Mouse (Mus musculus) liver, embryonic 11.5 days (tissue): ENCODE measurements around the gene Lrrc49. TPM values are rescaled to one million over a fixed set of nuclear protein-coding genes. Genes with fewer than 3 reads are reported as not detected.

Experiments used
- ATAC-seq: fragments of 200-750 bp; cut with Nextera tagmentation; replicated peaks from 2 replicates; pipeline ENCODE4 v1.8.0; 2017; ENCODE audit warnings: moderate number of reproducible peaks, mild to moderate bottlenecking, moderate TSS enrichment, moderate library complexity; ENCODE audit not compliant: low FRiP score
- DNase-seq: peaks from one replicate; pipeline ENCODE4 v3.0.0-alpha.2; 2017; ENCODE audit warnings: low spot score
- H3K27ac ChIP-seq: fragments of 300-500 bp; sonication (generic); 2 replicates; pipeline ENCODE4 v1.5.1; 2014; ENCODE audit warnings: mild to moderate bottlenecking, low read depth, low read length, control low read depth
- H3K27me3 ChIP-seq: fragments of 300-500 bp; sonication (generic); replicated peaks from 2 replicates; pipeline ENCODE4 v1.6.1; 2014; ENCODE audit warnings: low read length, mixed read lengths; ENCODE audit not compliant: control insufficient read depth, insufficient read depth
- H3K36me3 ChIP-seq: fragments of 300-500 bp; sonication (generic); 2 replicates; pipeline ENCODE4 v1.6.1; 2014; ENCODE audit warnings: mild to moderate bottlenecking, low read length, moderate library complexity, mixed read lengths; ENCODE audit not compliant: control insufficient read depth, insufficient read depth
- H3K4me1 ChIP-seq: fragments of 300-500 bp; sonication (generic); replicated peaks from 2 replicates; pipeline ENCODE4 v1.6.1; 2014; ENCODE audit warnings: low read length, mixed read lengths; ENCODE audit not compliant: control insufficient read depth, insufficient read depth
- H3K4me2 ChIP-seq: fragments of 300-500 bp; sonication (generic); 2 replicates; pipeline ENCODE4 v1.6.1; 2014; ENCODE audit warnings: mild to moderate bottlenecking, control low read depth, moderate library complexity
- H3K4me3 ChIP-seq: fragments of 300-500 bp; sonication (generic); 2 replicates; pipeline ENCODE4 v1.5.1; 2014; ENCODE audit warnings: low read depth, low read length, control low read depth
- H3K9ac ChIP-seq: fragments of 300-500 bp; sonication (generic); 2 replicates; pipeline ENCODE4 v1.6.1; 2014; ENCODE audit warnings: low read depth, low read length, control low read depth
- H3K9me3 ChIP-seq: fragments of 300-500 bp; sonication (generic); 2 replicates; pipeline ENCODE4 v1.6.1; 2016; ENCODE audit warnings: low read length, inconsistent platforms, mixed read lengths; ENCODE audit not compliant: control insufficient read depth
- WGBS: fragments of 180-500 bp; shearing (Covaris S2); extraction: QIAGEN DNeasy Blood & Tissue Kit; methylation state at CpG from one replicate; pipeline ENCODE4 v1.1.7; 2014; 5-methylcytosine and 5-hydroxymethylcytosine counted together
- polyA plus RNA-seq: library from polyadenylated mRNA; unstranded; fragments of >200 nt; fragmentation: Nextera tagmentation; extraction: Ambion mirVana; gene quantifications from 2 replicates; pipeline ENCODE4 v1.2.1, GENCODE M21; 2014

The Lrrc49 gene
- polyA plus RNA-seq, 1 experiment from 2014 or later: 4.3 TPM

DNA sequence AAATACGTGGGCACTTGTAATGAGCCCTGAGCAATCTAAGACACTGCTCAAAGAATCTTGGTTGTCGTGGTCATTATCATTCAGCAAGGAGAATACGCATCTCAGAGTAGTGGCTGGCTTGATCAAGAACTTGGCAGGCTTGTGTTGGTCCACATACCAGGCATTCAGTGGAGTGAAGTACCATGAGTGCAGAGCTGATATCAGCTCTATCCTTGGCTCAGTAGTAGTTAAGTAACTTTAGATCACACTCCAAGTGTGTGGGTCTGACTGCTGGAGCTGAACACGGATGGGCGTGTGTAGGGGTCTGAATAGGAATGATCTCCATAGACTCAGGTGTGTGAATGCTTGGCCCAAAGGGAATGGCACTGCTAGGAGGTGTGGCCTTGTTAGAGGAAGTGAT is 102.8 kb downstream of the Lrrc49 start:
- Histone ChIP-seq H3K4me1 (no peaks in the 10 kb centered on the region), H3K27me3 (no peaks in the 10 kb centered on the region), H3K4me3 (no peak overlapping the region), H3K9me3 (no peaks in the 10 kb centered on the region), H3K27ac (no peak overlapping the region), H3K4me2 (no peak overlapping the region), H3K9ac (no peak overlapping the region), H3K36me3 (no peaks in the 10 kb centered on the region)
- ATAC-seq: no peak
- DNase-seq: no peak
- whole genome bisulfite sequencing: 82% methylated on average over 5 of the region's 5 CpGs

DNA sequence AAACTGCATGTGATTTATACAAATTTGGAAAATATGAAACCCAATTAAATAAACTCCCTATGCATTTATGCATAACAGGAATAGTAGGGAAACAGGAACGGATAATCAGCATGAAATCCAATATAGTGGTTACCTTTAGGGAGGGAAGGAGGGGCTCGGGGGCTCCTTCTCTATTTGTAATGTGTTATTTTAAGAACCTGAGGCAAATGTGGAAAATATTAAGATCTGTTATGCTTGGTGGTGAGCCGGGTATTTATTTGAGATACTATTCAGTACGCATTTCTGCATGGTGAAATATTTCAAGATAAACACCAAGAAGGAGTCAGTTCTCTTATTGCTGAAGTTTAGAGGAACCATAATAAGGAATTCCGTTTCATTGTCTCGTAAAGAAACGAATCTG is 105.4 kb downstream of the Lrrc49 start:
- 77% methylated on average over 7 of the region's 7 CpGs for WGBS
- Histone ChIP-seq H3K4me1 (no peaks in the 10 kb centered on the region), H3K9ac (no peak overlapping the region), H3K9me3 (no peaks in the 10 kb centered on the region), H3K27me3 (no peaks in the 10 kb centered on the region), H3K4me3 (no peak overlapping the region), H3K36me3 (no peaks in the 10 kb centered on the region), H3K27ac (no peak overlapping the region), H3K4me2 (no peak overlapping the region)
- DNase-seq: no peak
- no peak for ATAC-seq

DNA sequence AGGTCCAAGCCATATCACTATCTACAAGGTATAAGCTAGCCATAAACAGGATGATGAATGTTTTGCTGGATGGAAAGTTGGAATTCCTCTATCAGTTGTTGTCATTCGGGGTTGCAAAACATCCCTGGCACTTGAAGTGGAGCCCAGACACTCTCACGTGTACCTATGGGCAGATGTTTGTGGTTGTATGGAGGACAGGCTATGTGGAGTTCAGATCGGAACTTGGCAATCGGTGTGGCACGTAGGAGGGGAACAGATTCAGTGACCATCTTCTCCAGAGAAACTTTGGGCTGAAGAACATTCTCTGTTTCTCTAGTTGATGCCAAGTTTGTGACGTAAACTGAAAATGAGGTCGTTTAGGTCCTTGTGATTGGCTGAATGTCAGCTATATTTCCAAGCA is 114.9 kb downstream of the Lrrc49 start:
- Histone ChIP-seq H3K27me3 (no peaks in the 10 kb centered on the region), H3K9ac (no peak overlapping the region), H3K9me3 (no peaks in the 10 kb centered on the region), H3K27ac (no peak overlapping the region), H3K4me1 (no peaks in the 10 kb centered on the region), H3K36me3 (no peaks in the 10 kb centered on the region), H3K4me3 (no peak overlapping the region), H3K4me2 (no peak overlapping the region)
- WGBS: 86% methylated on average over 7 of the region's 7 CpGs
- no peak for DNase-seq
- no peak for ATAC-seq

DNA sequence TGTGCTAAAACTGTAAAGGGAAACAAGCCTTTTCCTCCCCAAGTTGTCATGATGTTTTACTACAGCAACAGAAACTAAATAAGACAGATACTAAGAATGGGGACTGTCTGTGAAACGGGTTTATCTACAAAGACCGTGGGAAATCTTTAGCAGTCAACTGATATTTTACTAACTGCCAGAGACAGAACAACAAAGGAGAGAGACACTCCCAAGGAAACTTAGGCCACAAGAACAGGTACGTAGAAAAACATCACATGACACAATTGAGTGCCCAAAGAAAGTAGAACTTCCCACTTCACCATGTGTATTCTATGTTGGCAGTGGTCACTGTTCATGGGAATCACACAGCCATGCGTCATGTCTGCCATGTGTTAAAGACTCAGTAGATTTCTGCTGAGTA is 116.2 kb downstream of the Lrrc49 start:
- no peak for DNase-seq
- Histone ChIP-seq H3K4me3 (no peak overlapping the region), H3K9me3 (no peaks in the 10 kb centered on the region), H3K4me2 (no peak overlapping the region), H3K27ac (no peak overlapping the region), H3K4me1 (no peaks in the 10 kb centered on the region), H3K27me3 (no peaks in the 10 kb centered on the region), H3K36me3 (no peaks in the 10 kb centered on the region), H3K9ac (no peak overlapping the region)
- no peak for ATAC-seq
- WGBS: 86% methylated on average over 4 of the region's 4 CpGs

DNA sequence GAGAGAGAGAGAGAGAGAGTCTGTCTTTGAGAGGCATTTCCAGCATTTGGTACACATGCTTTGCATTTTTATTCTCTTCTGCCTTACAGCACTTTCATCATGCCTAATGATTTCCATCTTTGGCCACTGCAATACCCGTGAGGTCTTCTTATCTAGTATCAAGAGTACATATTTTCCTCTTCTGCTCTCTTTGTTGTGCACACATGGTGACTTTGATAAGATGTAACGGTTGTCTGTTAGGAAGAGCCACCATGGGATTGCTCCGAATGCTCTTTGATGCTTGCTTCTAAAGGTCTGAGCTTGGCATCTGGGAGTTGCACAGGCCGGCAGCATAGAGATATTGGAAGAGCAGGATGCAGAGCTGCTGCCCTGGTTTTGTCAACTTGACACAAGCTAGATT is 116.9 kb downstream of the Lrrc49 start:
- DNase-seq (no peak), ATAC-seq (no peak)
- H3K9me3 ChIP-seq: no peaks in the 10 kb centered on the region
- no peaks in the 10 kb centered on the region for H3K4me1 ChIP-seq
- 45% methylated on average over 4 of the region's 4 CpGs for WGBS
- no peaks in the 10 kb centered on the region for H3K27me3 ChIP-seq
- no peak overlapping the region for H3K4me2 ChIP-seq
- H3K27ac ChIP-seq: no peak overlapping the region
- no peak overlapping the region for H3K9ac ChIP-seq
- H3K4me3 ChIP-seq: no peak overlapping the region
- H3K36me3 ChIP-seq: no peaks in the 10 kb centered on the region

DNA sequence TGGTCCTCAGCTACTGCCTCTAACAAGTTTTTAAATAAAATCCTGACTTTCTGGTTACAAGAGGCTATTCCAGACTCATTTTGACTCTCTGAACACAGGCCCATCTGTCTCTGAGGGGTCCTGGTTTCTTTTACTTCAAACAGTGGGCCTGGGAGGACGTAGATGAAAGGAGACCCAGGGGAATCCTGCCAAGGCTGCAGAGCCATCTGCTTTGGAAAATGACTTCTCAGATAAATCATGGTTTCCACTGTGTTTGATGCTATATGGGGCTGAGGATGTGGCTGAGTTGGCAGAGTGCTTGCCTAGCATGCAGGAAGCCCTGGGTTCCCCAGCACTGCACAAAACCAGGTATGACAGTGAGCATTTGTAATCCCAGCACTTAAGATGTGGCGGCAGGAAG is 118.6 kb downstream of the Lrrc49 start:
- ATAC-seq (no peak), DNase-seq (no peak)
- no peak overlapping the region for H3K9ac ChIP-seq
- H3K4me1 ChIP-seq: no peaks in the 10 kb centered on the region
- H3K36me3 ChIP-seq: no peaks in the 10 kb centered on the region
- no peaks in the 10 kb centered on the region for H3K27me3 ChIP-seq
- H3K27ac ChIP-seq: no peak overlapping the region
- no peaks in the 10 kb centered on the region for H3K9me3 ChIP-seq
- H3K4me2 ChIP-seq: no peak overlapping the region
- WGBS: 82% methylated on average over 2 of the region's 2 CpGs
- no peak overlapping the region for H3K4me3 ChIP-seq

DNA sequence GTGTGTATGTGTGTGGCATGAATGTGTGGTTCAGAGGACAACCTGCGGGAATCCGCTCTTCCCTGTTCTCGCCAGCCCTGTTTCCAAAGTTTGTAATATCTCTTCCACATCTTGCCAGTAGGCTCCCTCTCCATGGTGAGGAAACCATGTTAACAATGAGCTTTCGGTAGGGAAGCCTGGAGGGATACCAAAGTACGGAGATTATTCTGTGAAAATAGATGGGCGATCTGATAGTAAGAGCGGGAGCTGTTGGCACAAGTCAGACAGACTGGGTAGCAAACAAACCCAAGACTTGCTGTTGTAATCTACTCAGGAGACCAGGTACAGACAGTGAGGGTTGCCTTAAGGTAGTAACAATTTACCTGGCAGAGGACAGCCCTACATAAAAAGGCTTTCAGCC is 124.1 kb downstream of the Lrrc49 start:
- H3K36me3 ChIP-seq: no peaks in the 10 kb centered on the region
- no peak overlapping the region for H3K4me3 ChIP-seq
- no peaks in the 10 kb centered on the region for H3K27me3 ChIP-seq
- ATAC-seq (no peak), DNase-seq (no peak)
- no peaks in the 10 kb centered on the region for H3K9me3 ChIP-seq
- 90% methylated on average over 7 of the region's 7 CpGs for WGBS
- no peak overlapping the region for H3K4me2 ChIP-seq
- H3K27ac ChIP-seq: no peak overlapping the region
- no peaks in the 10 kb centered on the region for H3K4me1 ChIP-seq
- no peak overlapping the region for H3K9ac ChIP-seq

DNA sequence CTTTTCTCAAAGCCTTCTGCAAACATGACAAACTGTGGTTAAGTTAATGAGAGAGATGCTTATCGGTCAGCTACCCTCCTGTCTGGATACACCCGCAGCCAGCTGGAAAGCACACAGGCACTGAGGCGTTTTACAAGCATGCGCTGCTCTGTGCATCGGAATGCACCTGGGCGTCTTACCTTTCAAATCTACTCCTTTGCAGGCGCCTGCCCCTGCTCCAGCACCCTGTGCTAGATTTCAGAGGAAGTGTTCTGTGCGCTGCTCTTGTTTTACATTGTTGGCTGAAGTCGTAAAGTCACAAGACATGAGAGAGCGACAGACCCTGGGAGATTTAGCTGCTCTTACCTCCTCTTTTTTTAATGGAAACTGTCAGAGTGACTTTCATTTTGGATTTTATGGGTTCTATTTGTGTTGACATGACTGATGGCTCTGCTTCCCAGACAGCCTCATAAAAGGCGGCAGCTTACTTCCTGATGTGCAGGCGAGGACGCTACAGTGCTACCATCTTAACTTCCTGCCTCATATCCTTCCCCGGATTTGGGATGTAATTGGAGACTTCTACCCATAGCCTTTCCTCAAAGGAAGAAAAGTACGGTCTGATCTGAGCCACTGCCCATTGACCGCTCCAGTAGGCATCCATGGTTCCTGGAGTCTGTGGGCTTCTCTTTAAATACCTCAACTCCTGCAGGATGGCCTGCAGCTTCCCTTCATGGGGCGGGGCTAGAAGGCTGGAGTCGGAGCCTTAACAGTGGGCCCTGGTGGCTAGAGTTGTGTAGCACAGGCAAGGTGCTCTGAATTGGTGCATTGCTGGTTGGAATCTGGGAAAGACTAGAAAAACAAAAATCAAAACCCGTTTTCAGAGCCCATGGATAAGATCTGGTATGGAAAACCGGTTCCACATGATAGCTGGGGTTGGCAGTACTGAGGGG is 125.3 kb downstream of the Lrrc49 start:
- Histone ChIP-seq H3K9ac (no peak overlapping the region), H3K4me2 (no peak overlapping the region), H3K4me1 (no peaks in the 10 kb centered on the region), H3K9me3 (no peaks in the 10 kb centered on the region), H3K4me3 (no peak overlapping the region), H3K27ac (no peak overlapping the region), H3K27me3 (no peaks in the 10 kb centered on the region), H3K36me3 (no peaks in the 10 kb centered on the region)
- ATAC-seq (no peak), DNase-seq (no peak)
- WGBS: 49% methylated on average over 20 of the region's 20 CpGs

DNA sequence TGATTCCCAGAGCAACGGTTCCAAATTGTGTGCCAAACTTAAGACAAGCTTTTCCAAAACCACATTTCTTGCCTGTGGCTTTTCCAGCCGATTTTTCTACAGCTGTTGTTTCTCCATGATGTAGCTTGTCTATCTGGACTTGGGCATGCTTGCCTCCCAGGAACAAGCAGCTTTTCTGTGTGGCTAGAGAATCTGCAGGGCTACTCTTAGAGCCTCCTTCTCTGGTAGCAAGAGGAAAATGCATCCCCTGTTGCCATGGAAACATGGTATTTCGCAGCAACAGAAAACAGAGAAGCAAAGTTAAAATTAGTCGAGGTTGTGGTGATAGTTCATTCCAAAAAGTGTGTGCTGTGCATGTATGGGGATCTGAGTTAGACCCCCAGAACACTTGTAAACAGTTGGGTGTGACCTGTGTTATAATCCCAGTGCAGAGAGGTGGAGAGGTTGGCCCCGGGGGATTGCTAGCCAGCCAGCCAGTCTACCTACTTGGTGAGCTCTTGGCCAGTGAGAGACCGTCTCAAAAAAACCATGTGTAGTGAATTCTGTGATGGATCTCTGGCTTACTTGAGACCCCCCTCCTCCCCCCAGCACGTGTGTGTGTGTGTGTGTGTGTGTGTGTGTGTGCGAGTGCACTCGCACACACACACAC is 126.2 kb downstream of the Lrrc49 start:
- no peak for ATAC-seq
- Histone ChIP-seq H3K4me2 (no peak overlapping the region), H3K27me3 (no peaks in the 10 kb centered on the region), H3K36me3 (no peaks in the 10 kb centered on the region), H3K9ac (no peak overlapping the region), H3K4me1 (no peaks in the 10 kb centered on the region), H3K27ac (no peak overlapping the region), H3K4me3 (no peak overlapping the region), H3K9me3 (no peaks in the 10 kb centered on the region)
- WGBS: 70% methylated on average over 9 of the region's 9 CpGs
- DNase-seq: no peak
